Mouse (Mus musculus) CH12.LX (cell line): Measurements from ENCODE around the gene Vps53. TPM values are rescaled to one million over a fixed set of nuclear protein-coding genes. Genes with fewer than 3 reads are reported as not detected.

Source experiments
- DNase-seq: peaks from one replicate; pipeline ENCODE4 v3.0.0-alpha.2; 2013; ENCODE audit errors: extremely low read depth
- H3K27ac ChIP-seq: 2 replicates; pipeline ENCODE4 v1.5.1; 2012; ENCODE audit warnings: low read depth, mild to moderate bottlenecking, control low read depth, moderate library complexity; ENCODE audit not compliant: insufficient read depth
- H3K27me3 ChIP-seq: replicated peaks from 2 replicates; pipeline ENCODE3; 2012; ENCODE audit warnings: inconsistent platforms
- H3K36me3 ChIP-seq, 2 experiments: replicated peaks in 1 of 2; 2 replicates each; pipeline versions ENCODE3 to v1.6.1; 2012; ENCODE audit warnings: inconsistent platforms in 1 of 2, low read length in 1 of 2, mild to moderate bottlenecking in 1 of 2, mixed read lengths in 1 of 2, moderate library complexity in 1 of 2; ENCODE audit not compliant: control insufficient read depth in 1 of 2, insufficient read depth in 1 of 2
- H3K4me1 ChIP-seq, 2 experiments: 2 replicates each; pipeline ENCODE4 v1.6.1; 2012; ENCODE audit warnings: inconsistent platforms in 1 of 2, moderate library complexity in 1 of 2; ENCODE audit not compliant: insufficient read depth in 2 of 2, control insufficient read depth in 1 of 2
- H3K4me2 ChIP-seq: 2 replicates; pipeline ENCODE4 v1.6.1; 2012; ENCODE audit warnings: low read depth, mild to moderate bottlenecking, control low read depth; ENCODE audit not compliant: poor library complexity, insufficient read depth, severe bottlenecking
- H3K4me3 ChIP-seq, 3 experiments: fragments of 150-350 bp in 1 of 3; sonication (generic) in 1 of 3; replicated peaks in 1 of 3; 2 replicates each; pipeline versions ENCODE3 to v1.5.1; 2011 to 2012; ENCODE audit warnings: low read depth in 2 of 3, low read length in 2 of 3, mild to moderate bottlenecking in 2 of 3, moderate library complexity in 2 of 3, control low read depth in 1 of 3, improper control_type of control experiment in 1 of 3, inconsistent platforms in 1 of 3, mixed read lengths in 1 of 3; ENCODE audit not compliant: poor library complexity in 1 of 3
- H3K79me2 ChIP-seq: replicated peaks from 2 replicates; pipeline ENCODE4 v1.6.1; 2012; ENCODE audit warnings: mild to moderate bottlenecking, moderate library complexity; ENCODE audit not compliant: control insufficient read depth, poor library complexity, insufficient read depth, severe bottlenecking; ENCODE audit errors: extremely low read depth
- H3K9ac ChIP-seq: 2 replicates; pipeline ENCODE4 v1.6.1; 2012; ENCODE audit warnings: low read depth, mild to moderate bottlenecking, control low read depth, moderate library complexity; ENCODE audit not compliant: insufficient read depth
- H3K9me3 ChIP-seq: replicated peaks from 2 replicates; pipeline ENCODE3; 2012; ENCODE audit warnings: low read length, inconsistent platforms, mixed read lengths
- BHLHE40 ChIP-seq: IDR thresholded peaks from 2 replicates; pipeline ENCODE4 v1.6.1; 2011; ENCODE audit warnings: mild to moderate bottlenecking, low read depth, low read length, improper control_type of control experiment
- ELF1 ChIP-seq: IDR thresholded peaks from 2 replicates; pipeline ENCODE4 v1.6.1; 2014; ENCODE audit warnings: low read depth, mild to moderate bottlenecking, inconsistent platforms, low read length, improper control_type of control experiment
- ETS1 ChIP-seq: conservative IDR thresholded peaks from 2 replicates; pipeline ENCODE4 v1.6.1; 2012; ENCODE audit warnings: low read depth, mild to moderate bottlenecking, inconsistent platforms, low read length, improper control_type of control experiment, moderate library complexity
- GABPA ChIP-seq: IDR thresholded peaks from 2 replicates; pipeline ENCODE4 v1.6.1; 2012; ENCODE audit warnings: low read depth, low read length, improper control_type of control experiment, inconsistent platforms; ENCODE audit not compliant: insufficient replicate concordance
- JUND ChIP-seq: conservative IDR thresholded peaks from 2 replicates; pipeline ENCODE4 v1.6.1; 2011; ENCODE audit warnings: low read depth, low read length, improper control_type of control experiment
- KAT2A ChIP-seq: IDR thresholded peaks from 2 replicates; pipeline ENCODE4 v1.6.1; 2012; ENCODE audit warnings: low read length, improper control_type of control experiment, inconsistent platforms; ENCODE audit not compliant: insufficient replicate concordance
- MAFK ChIP-seq: IDR thresholded peaks from 2 replicates; pipeline ENCODE4 v1.6.1; 2011; ENCODE audit warnings: low read length, improper control_type of control experiment; ENCODE audit not compliant: insufficient replicate concordance
- MAX ChIP-seq: IDR thresholded peaks from 2 replicates; pipeline ENCODE4 v1.6.1; 2011; ENCODE audit warnings: low read length, improper control_type of control experiment
- MAZ ChIP-seq: IDR thresholded peaks from 2 replicates; pipeline ENCODE4 v1.6.1; 2012; ENCODE audit warnings: low read depth, mild to moderate bottlenecking, inconsistent platforms, low read length, improper control_type of control experiment, moderate library complexity
- MEF2A ChIP-seq: IDR thresholded peaks from 2 replicates; pipeline ENCODE4 v1.6.1; 2014; ENCODE audit warnings: low read depth, mild to moderate bottlenecking, inconsistent platforms, low read length, improper control_type of control experiment, borderline replicate concordance
- MXI1 ChIP-seq: IDR thresholded peaks from 2 replicates; pipeline ENCODE4 v1.6.1; 2011; ENCODE audit warnings: mild to moderate bottlenecking, low read depth, low read length, improper control_type of control experiment
- NRF1 ChIP-seq: IDR thresholded peaks from 2 replicates; pipeline ENCODE4 v1.6.1; 2014; ENCODE audit warnings: low read depth, mild to moderate bottlenecking, inconsistent platforms, low read length, improper control_type of control experiment, moderate library complexity
- PAX5 ChIP-seq: IDR thresholded peaks from 2 replicates; pipeline ENCODE4 v1.6.1; 2012; ENCODE audit warnings: low read length, inconsistent platforms, mixed read lengths
- POLR2AphosphoS2 ChIP-seq: IDR thresholded peaks from 2 replicates; pipeline ENCODE4 v1.6.1; 2011; ENCODE audit warnings: low read depth, low read length, improper control_type of control experiment
- TBP ChIP-seq: conservative IDR thresholded peaks from 2 replicates; pipeline ENCODE4 v1.6.1; 2011; ENCODE audit warnings: low read depth, low read length, improper control_type of control experiment
- UBTF ChIP-seq: IDR thresholded peaks from 2 replicates; pipeline ENCODE4 v1.6.1; 2012; ENCODE audit warnings: low read depth, mild to moderate bottlenecking, inconsistent platforms, low read length, improper control_type of control experiment, moderate library complexity
- ZC3H11A ChIP-seq: IDR thresholded peaks from 2 replicates; pipeline ENCODE4 v1.6.1; 2012; ENCODE audit warnings: low read depth, mild to moderate bottlenecking, inconsistent platforms, low read length, improper control_type of control experiment
- ZKSCAN1 ChIP-seq: IDR thresholded peaks from 2 replicates; pipeline ENCODE4 v1.6.1; 2012; ENCODE audit warnings: low read depth, inconsistent platforms, low read length, improper control_type of control experiment, borderline replicate concordance
- ZMIZ1 ChIP-seq: IDR thresholded peaks from 2 replicates; pipeline ENCODE4 v1.6.1; 2012; ENCODE audit warnings: low read depth, mild to moderate bottlenecking, inconsistent platforms, low read length, improper control_type of control experiment
- dilution Hi-C: fragments of 300-500 bp; cut with MboI; formaldehyde crosslinking; loops from 2 replicates; pipeline ENCODE4 v1.14.3; 2020; ENCODE audit warnings: low sequenced_read_pairs; ENCODE audit not compliant: extremely low pct_unique_long_range_greater_than_20kb, extremely low pct_ligation_motif_present
- in situ Hi-C: fragments of 300-500 bp; cut with MboI; formaldehyde crosslinking; loops from 3 replicates; pipeline ENCODE4 v1.14.3; 2019; ENCODE audit warnings: low sequenced_read_pairs, low pct_ligation_motif_present, low pct_unique_long_range_greater_than_20kb, mixed read lengths
- polyA plus RNA-seq: library from polyadenylated mRNA; unstranded; fragments of >175 nt; gene quantifications from 2 replicates; pipeline ENCODE4 v1.2.1, GENCODE M21; 2012; ENCODE audit warnings: low read depth; ENCODE audit not compliant: insufficient read length
- total RNA-seq, 2 experiments: library from RNA; depleted of rRNA; stranded (reverse); fragments of 300-350 nt in 1 of 2; fragments of >200 nt in 1 of 2; gene quantifications; 2 replicates each; pipeline ENCODE4 v1.2.3; 2012 to 2014

Vps53 gene
- total and polyA plus RNA-seq, 3 experiments = 56.1 to 70.7 (median 62.2) TPM

DNA sequence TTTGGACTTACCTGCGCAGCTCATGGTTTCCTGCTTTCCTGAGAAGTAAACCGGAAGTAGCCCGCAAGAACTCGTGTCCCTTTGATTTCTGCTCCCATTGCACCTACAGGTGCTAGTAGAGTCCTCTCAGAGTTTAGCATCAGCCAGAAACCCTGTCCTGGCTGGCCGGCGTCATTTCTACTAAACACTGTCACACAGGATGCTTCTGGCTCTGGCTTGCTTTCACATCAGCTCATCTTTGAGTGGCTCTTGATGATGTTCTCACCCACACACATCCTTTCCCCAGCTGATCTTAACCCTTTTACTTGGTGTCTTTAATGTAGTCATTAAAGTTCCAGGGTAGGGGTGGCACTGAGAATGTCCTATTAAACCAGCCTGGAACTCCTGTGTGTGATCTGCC, 164.2 kb downstream of the Vps53 start:
- TF ChIP-seq POLR2AphosphoS2 = no peak
- no peak for TF ChIP-seq MXI1
- no peak for TF ChIP-seq ELF1
- no peak for TF ChIP-seq PAX5
- TF ChIP-seq, all 38 proteins: peak for 0
- Histone ChIP-seq H3K9ac (no peak overlapping the region), H3K9me3 (no peaks in the 10 kb centered on the region), H3K27me3 (no peaks in the 10 kb centered on the region), H3K36me3 (no peaks in the 10 kb centered on the region), H3K27ac (no peak overlapping the region), H3K79me2 (no peaks in the 10 kb centered on the region), H3K4me3 (no peak overlapping the region), H3K4me1 (no peaks in the 10 kb centered on the region), H3K4me2 (no peak overlapping the region)
- no peak for DNase-seq
- in situ Hi-C loops = no loop called here
- dilution Hi-C loops = no loop called here

DNA sequence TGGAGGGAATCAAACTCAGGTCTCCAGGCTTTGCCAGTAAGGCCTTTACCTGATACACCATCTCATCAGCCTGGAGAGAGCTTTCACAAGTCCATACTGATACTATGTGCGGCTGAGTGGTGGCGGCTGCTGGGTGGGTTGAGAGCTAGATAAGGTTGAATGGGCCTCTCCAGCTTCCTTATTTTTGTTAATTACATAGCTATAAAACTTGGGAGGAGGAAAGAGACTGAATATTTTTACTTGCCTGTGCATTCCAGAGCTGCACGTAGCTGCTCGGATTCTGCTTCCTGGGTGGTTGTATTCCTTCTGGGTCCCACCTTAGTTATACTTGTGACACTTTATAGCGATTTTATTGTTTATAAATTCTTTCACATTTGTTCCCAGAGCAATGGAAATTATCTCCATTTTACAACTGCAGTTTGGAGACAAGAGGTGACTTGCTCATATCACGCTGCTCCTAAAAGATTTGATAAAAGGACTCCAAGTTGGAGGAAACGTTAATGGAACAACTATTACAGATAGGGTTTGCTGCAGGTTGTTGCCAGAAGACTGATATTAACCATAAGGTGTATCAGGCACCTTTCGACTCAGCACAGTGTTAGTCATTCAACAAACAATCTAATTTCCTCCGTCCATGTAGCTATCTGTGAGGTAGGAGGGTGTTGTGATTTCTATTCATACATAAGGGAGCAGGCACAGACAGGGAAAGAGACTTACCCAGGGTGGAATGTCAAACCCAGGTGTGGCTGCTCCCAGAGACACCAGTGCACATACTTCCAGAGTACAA, 168.4 kb downstream of the Vps53 start:
- H3K27ac ChIP-seq = no peak overlapping the region
- DNase-seq = no peak
- no peaks in the 10 kb centered on the region for H3K36me3 ChIP-seq
- H3K4me1 ChIP-seq = peaks cover 0 to 3% of the 10 kb centered on the region in 2 experiments; a peak in 1 of 4 replicates
- TF ChIP-seq MAZ (no peak), ZMIZ1 (no peak), JUND (no peak), ZKSCAN1 (no peak), MXI1 (no peak), MEF2A (no peak), BHLHE40 (no peak), NRF1 (no peak), TBP (no peak), GABPA (no peak), ETS1 (no peak), ZC3H11A (no peak), UBTF (no peak), MAX (no peak), KAT2A (no peak), MAFK (no peak), PAX5 (no peak), ELF1 (no peak)
- no peaks in the 10 kb centered on the region for H3K79me2 ChIP-seq
- no peak overlapping the region for H3K4me2 ChIP-seq
- peaks cover 8% of the 10 kb centered on the region for H3K27me3 ChIP-seq
- dilution Hi-C loops (no loop called here), in situ Hi-C loops (no loop called here)
- no peak overlapping the region for H3K4me3 ChIP-seq
- no peak overlapping the region for H3K9ac ChIP-seq
- no peaks in the 10 kb centered on the region for H3K9me3 ChIP-seq
